Mouse (Mus musculus): ENCODE measurements around the gene Pigq.

Gene Pigq

GRCm38 (mm10) chr17:25958771-25959494 lies 14.2 kb upstream of the Pigq start:
- no peak for DNase-seq (ENCODE audit: low spot score in 2 of 2)

- no peak for DNase-seq (ENCODE audit: low spot score in 2 of 2)
Measured at GRCm38 (mm10) chr17:25957586-25958051, 12.9 kb upstream of the Pigq start.

GRCm38 (mm10) chr17:25956631-25957030 lies 11.9 kb upstream of the Pigq start:
- DNase-seq (ENCODE audit: low spot score in 2 of 2), result no peak

- no peak for DNase-seq (ENCODE audit: low spot score in 2 of 2)
Measured at GRCm38 (mm10) chr17:25956201-25956600, 11.5 kb upstream of the Pigq start.

- no peak for DNase-seq (ENCODE audit: low spot score in 2 of 2)
Measured at GRCm38 (mm10) chr17:25955736-25956135, 11.0 kb upstream of the Pigq start.

- DNase-seq (ENCODE audit: low spot score in 2 of 2), result no peak
Measured at GRCm38 (mm10) chr17:25954671-25955070, 9.9 kb upstream of the Pigq start.

- DNase-seq (ENCODE audit: low spot score in 2 of 2), result no peak
Measured at GRCm38 (mm10) chr17:25953161-25953560, 8.4 kb upstream of the Pigq start.

GRCm38 (mm10) chr17:25951803-25952623 lies 7.3 kb upstream of the Pigq start, which contains the start of gene A930017K11Rik:
Gene A930017K11Rik (minus strand): TSS chr17:25952565.
- no peak for DNase-seq (ENCODE audit: low spot score in 2 of 2)

GRCm38 (mm10) chr17:25951225-25951802 lies 6.6 kb upstream of the Pigq start:
- DNase-seq (ENCODE audit: low spot score in 2 of 2), result no peak

GRCm38 (mm10) chr17:25950706-25951105 lies 6.0 kb upstream of the Pigq start:
- DNase-seq (ENCODE audit: low spot score in 2 of 2), result no peak

GRCm38 (mm10) chr17:25949981-25950380 lies 5.2 kb upstream of the Pigq start:
- no peak for DNase-seq (ENCODE audit: low spot score in 2 of 2)

GRCm38 (mm10) chr17:25948051-25948450 lies 3.3 kb upstream of the Pigq start:
- no peak for DNase-seq (ENCODE audit: low spot score in 2 of 2)

- DNase-seq (ENCODE audit: low spot score in 2 of 2), result no peak
Measured at GRCm38 (mm10) chr17:25947576-25947975, 2.8 kb upstream of the Pigq start.

- DNase-seq (ENCODE audit: low spot score in 2 of 2), result peak in 1 of 2 experiments; percentile 53
Measured at GRCm38 (mm10) chr17:25946891-25947290, 2.2 kb upstream of the Pigq start.

- peak in 1 of 2 experiments; percentile 51 for DNase-seq (ENCODE audit: low spot score in 2 of 2)
Measured at GRCm38 (mm10) chr17:25946349-25946748, 1.6 kb upstream of the Pigq start.

- DNase-seq (ENCODE audit: low spot score in 2 of 2), result no peak
Measured at GRCm38 (mm10) chr17:25945517-25946155, 900 bp upstream of the Pigq start.

- no peak for DNase-seq (ENCODE audit: low spot score in 2 of 2)
Measured at GRCm38 (mm10) chr17:25943769-25944168, 967 bp downstream of the Pigq start.

GRCm38 (mm10) chr17:25943221-25943620 lies 1.5 kb downstream of the Pigq start:
- peak in 1 of 2 experiments; percentile 64 for DNase-seq (ENCODE audit: low spot score in 2 of 2)

- peak; percentile 76 to 91 for DNase-seq (ENCODE audit: low spot score in 2 of 2)
Measured at GRCm38 (mm10) chr17:25942597-25943151, 2.1 kb downstream of the Pigq start.

GRCm38 (mm10) chr17:25941511-25942241 lies 3.1 kb downstream of the Pigq start:
- DNase-seq (ENCODE audit: low spot score in 2 of 2), result peak; percentile 80 to 83

- DNase-seq (ENCODE audit: low spot score in 2 of 2), result no peak
Measured at GRCm38 (mm10) chr17:25934526-25934925, 10.2 kb downstream of the Pigq start.
